Mouse (Mus musculus): ENCODE results near the gene 4932414N04Rik. TPM values are rescaled to one million over a fixed set of nuclear protein-coding genes. Genes with fewer than 3 reads are reported as not detected.

Gene 4932414N04Rik
- polyA plus RNA-seq (2015; fragmentation: Nextera tagmentation; extraction: Ambion mirVana) = not detected in 2 replicates

GRCm38 (mm10) chr2:68656186-68656585 is at the start of gene 4932414N04Rik:
Gene 4932414N04Rik (plus strand): TSS chr2:68656486.

Other genes starting within 250 kb of the 4932414N04Rik start
- 7.3 and 7.8 TPM in 2 replicates for gene Stk39, start 184.2 kb upstream of the 4932414N04Rik start, polyA plus RNA-seq (2015; fragmentation: Nextera tagmentation; extraction: Ambion mirVana)
- not detected in 2 replicates for gene 4933409G03Rik, start 74.1 kb upstream of the 4932414N04Rik start, polyA plus RNA-seq (2015; fragmentation: Nextera tagmentation; extraction: Ambion mirVana)
- 9.3 and 11.8 TPM in 2 replicates for gene Cers6, start 205.0 kb downstream of the 4932414N04Rik start, polyA plus RNA-seq (2015; fragmentation: Nextera tagmentation; extraction: Ambion mirVana)